Mouse (Mus musculus): ENCODE data around the gene Gm10518.
"Not testable (repeated sequence)": the region's sequence is repeated elsewhere in the genome, so short reads cannot be mapped to it uniquely, and the experiment has no call there.

Gm10518 gene

GRCm38 (mm10) chr1:179802610-179803512, at the start of gene Gm10518:
TSS of gene Gm10518 (plus strand) at chr1:179803376.
- peak; percentile 64 for DNase-seq (ENCODE audit: low read depth, low spot score)

- DNase-seq (ENCODE audit: low read depth, low spot score): no peak
These were observed 46.7 kb upstream of the Gm10518 start for GRCm38 (mm10) chr1:179756477-179756876.

- DNase-seq (ENCODE audit: low read depth, low spot score): no peak
These were observed 43.1 kb upstream of the Gm10518 start for GRCm38 (mm10) chr1:179760086-179760485.

- no peak for DNase-seq (ENCODE audit: low read depth, low spot score)
These were observed 42.6 kb upstream of the Gm10518 start for GRCm38 (mm10) chr1:179760553-179760952.

- no peak for DNase-seq (ENCODE audit: low read depth, low spot score)
These were observed 26.3 kb upstream of the Gm10518 start for GRCm38 (mm10) chr1:179776831-179777230.

GRCm38 (mm10) chr1:179784098-179784497, 19.1 kb upstream of the Gm10518 start:
- no peak for DNase-seq (ENCODE audit: low read depth, low spot score)

GRCm38 (mm10) chr1:179785502-179785901, 17.7 kb upstream of the Gm10518 start:
- no peak for DNase-seq (ENCODE audit: low read depth, low spot score)

GRCm38 (mm10) chr1:179787281-179787680, 15.9 kb upstream of the Gm10518 start:
- no peak for DNase-seq (ENCODE audit: low read depth, low spot score)

- DNase-seq (ENCODE audit: low read depth, low spot score): no peak
These were observed 4.4 kb upstream of the Gm10518 start for GRCm38 (mm10) chr1:179798794-179799193.

GRCm38 (mm10) chr1:179803513-179804139, 450 bp downstream of the Gm10518 start, which contains the start of gene Ahctf1:
TSS of gene Ahctf1 (minus strand) at chr1:179803680.
- peak; percentile 86 for DNase-seq (ENCODE audit: low read depth, low spot score)

GRCm38 (mm10) chr1:179804140-179804881, 1.1 kb downstream of the Gm10518 start:
- DNase-seq (ENCODE audit: low read depth, low spot score): no peak

- no peak for DNase-seq (ENCODE audit: low read depth, low spot score)
These were observed 2.6 kb downstream of the Gm10518 start for GRCm38 (mm10) chr1:179805751-179806150.

GRCm38 (mm10) chr1:179807468-179807867, 4.3 kb downstream of the Gm10518 start:
- DNase-seq (ENCODE audit: low read depth, low spot score): no peak

- no peak for DNase-seq (ENCODE audit: low read depth, low spot score)
These were observed 5.1 kb downstream of the Gm10518 start for GRCm38 (mm10) chr1:179808300-179808699.

- no peak for DNase-seq (ENCODE audit: low read depth, low spot score)
These were observed 10.2 kb downstream of the Gm10518 start for GRCm38 (mm10) chr1:179813385-179813784.

- DNase-seq (ENCODE audit: low read depth, low spot score): no peak
These were observed 11.4 kb downstream of the Gm10518 start for GRCm38 (mm10) chr1:179814616-179815015.

- DNase-seq (ENCODE audit: low read depth, low spot score): not testable (repeated sequence)
These were observed 15.5 kb downstream of the Gm10518 start for GRCm38 (mm10) chr1:179818490-179819278.

GRCm38 (mm10) chr1:179824549-179824948, 21.4 kb downstream of the Gm10518 start:
- no peak for DNase-seq (ENCODE audit: low read depth, low spot score)

- no peak for DNase-seq (ENCODE audit: low read depth, low spot score)
These were observed 24.9 kb downstream of the Gm10518 start for GRCm38 (mm10) chr1:179828051-179828450.

GRCm38 (mm10) chr1:179828900-179829299, 25.7 kb downstream of the Gm10518 start:
- no peak for DNase-seq (ENCODE audit: low read depth, low spot score)

- no peak for DNase-seq (ENCODE audit: low read depth, low spot score)
These were observed 29.6 kb downstream of the Gm10518 start for GRCm38 (mm10) chr1:179832710-179833240.

Measured in c-Kit-negative CD71-positive TER-119-positive erythroid progenitor cells, embryonic 14.5 days (primary cell).